Mouse (Mus musculus) liver, adult 2 months (tissue): ENCODE data around the gene Fam8a1.

Source experiments
- CTCF ChIP-seq: fragments of 200-500 bp; IDR thresholded peaks from 2 replicates; pipeline ENCODE4 v1.5.1; 2011; ENCODE audit warnings: low read depth, low read length, control low read depth
- POLR2A ChIP-seq: fragments of 200-500 bp; IDR thresholded peaks from 2 replicates; pipeline ENCODE4 v1.6.1; 2011; ENCODE audit warnings: low read length, control low read depth; ENCODE audit not compliant: insufficient read depth; ENCODE audit errors: extremely low read depth

GRCm38 (mm10) chr13:46632796-46633195, 36.5 kb upstream of the Fam8a1 start:
- TF ChIP-seq CTCF (no peak), POLR2A (no peak)
